Mouse (Mus musculus) ovary, postnatal 10 days (tissue): Measurements from ENCODE around the gene Ppp1r7.
"Not testable (repeated sequence)": the region's sequence is repeated elsewhere in the genome, so short reads cannot be mapped to it uniquely, and the experiment has no call there.

Source experiments
- DNase-seq: peaks from one replicate; pipeline ENCODE4 v3.0.0; 2022; ENCODE audit warnings: low spot score

Gene Ppp1r7

GRCm38 (mm10) chr1:93342648-93343503 lies at the start of gene Ppp1r7, which contains the start of gene Pask:
Ppp1r7 (plus strand) TSS chr1:93342854.
Pask (minus strand) TSS chr1:93343482.
- DNase-seq, result peak; percentile 77

- not testable (repeated sequence) for DNase-seq
Measured at GRCm38 (mm10) chr1:93294491-93294890, 48.2 kb upstream of the Ppp1r7 start.

DNA sequence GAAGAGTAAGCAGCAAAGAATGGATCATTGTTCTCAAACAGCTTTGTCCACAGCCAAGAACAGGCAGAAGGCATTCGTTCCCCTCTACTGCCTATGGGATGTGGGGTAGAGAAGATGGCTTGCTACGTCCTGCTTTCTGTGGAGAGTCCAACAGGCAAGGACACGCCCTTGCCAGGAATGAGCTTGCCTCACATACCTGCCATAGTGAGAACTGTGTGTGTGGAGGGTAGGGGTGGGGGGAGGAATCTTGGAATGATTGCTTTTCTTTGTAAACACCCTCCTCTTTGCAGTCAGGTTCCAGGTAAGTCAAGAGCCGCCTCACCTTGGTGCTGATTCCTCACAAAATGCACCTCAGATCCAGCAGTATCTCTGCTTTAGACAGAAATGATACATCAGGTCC lies 42.9 kb upstream of the Ppp1r7 start:
- no peak for DNase-seq

- DNase-seq, result no peak
Measured at GRCm38 (mm10) chr1:93300578-93300977, 42.1 kb upstream of the Ppp1r7 start.

- peak; percentile 49 for DNase-seq
Measured at GRCm38 (mm10) chr1:93305581-93306337, 36.9 kb upstream of the Ppp1r7 start, which contains the start of gene Mterf4. Mterf4 (minus strand) TSS chr1:93305915.

GRCm38 (mm10) chr1:93323973-93324372 lies 18.7 kb upstream of the Ppp1r7 start:
- no peak for DNase-seq

- DNase-seq, result no peak
Measured at GRCm38 (mm10) chr1:93326446-93326845, 16.2 kb upstream of the Ppp1r7 start.

- DNase-seq, result no peak
Measured at GRCm38 (mm10) chr1:93334621-93335020, 8.0 kb upstream of the Ppp1r7 start.

DNA sequence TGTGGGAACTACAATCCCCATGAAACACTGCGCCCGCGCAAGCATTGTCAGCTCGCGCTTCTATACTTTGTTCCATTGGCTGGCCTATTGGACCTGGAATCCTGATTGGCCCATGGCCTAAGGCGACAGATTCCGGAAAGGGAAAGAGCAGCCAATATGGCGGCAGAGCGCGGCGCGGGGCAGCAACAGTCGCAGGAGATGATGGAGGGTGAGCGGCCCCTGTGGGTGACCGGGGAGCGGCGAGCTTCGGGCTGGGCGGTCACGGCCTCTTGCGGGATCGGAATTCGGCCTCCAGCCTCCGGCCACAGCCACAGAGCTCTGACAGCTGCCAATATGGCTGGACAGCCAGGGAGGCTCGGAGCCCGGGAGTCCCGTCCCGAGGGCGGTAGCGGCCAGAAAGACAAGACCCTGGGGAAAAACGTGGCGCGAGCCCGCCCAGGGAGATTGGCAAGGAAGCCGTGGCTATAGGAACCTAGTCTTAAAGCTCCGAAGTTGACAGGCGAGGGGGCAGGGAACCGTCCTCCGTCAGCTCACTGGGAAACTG lies 922 bp downstream of the Ppp1r7 start:
- peak; percentile 79 for DNase-seq

DNA sequence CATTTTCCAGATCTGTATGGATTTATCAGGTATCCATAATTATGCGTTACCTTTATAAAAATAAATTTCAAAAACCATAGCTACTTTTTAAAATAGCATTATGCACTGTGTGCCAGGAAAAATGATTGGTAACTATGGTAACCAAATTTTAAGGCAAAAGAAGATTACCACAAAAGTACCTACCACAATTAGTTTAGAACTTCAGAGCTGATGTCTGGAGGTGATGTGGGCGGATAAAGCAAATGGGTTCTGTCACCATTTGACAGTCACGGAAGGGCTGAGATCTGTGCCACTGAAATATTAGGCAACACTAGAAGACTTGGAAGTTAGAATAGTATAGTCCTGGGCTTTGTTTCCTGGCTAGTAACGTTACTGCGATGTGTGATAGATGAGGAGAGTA lies 4.5 kb downstream of the Ppp1r7 start:
- DNase-seq, result no peak

- no peak for DNase-seq
Measured at GRCm38 (mm10) chr1:93349701-93350100, 7.0 kb downstream of the Ppp1r7 start.

- DNase-seq, result no peak
Measured at GRCm38 (mm10) chr1:93352724-93353123, 10.1 kb downstream of the Ppp1r7 start.

- no peak for DNase-seq
Measured at GRCm38 (mm10) chr1:93362661-93363060, 20.0 kb downstream of the Ppp1r7 start.

DNA sequence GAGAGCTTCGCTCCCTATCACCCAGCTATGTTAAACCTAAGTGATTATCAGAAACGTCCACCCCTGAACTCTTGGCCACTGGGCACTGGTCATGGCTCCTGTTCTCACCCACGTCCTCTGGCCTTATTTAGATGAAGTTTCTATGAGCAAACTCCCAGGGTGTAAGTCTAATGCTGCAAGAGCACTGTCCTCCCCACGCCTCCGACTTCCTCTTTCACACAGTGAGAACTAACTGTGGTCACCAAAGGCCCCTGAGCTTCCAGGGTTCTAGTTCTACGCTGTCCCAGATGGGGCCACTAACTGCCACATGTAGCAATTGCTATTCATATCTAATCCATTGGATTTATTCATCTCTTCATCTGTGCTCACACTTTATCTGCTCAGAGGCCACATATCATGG lies 23.0 kb downstream of the Ppp1r7 start:
- DNase-seq, result no peak

- no peak for DNase-seq
Measured at GRCm38 (mm10) chr1:93373665-93374064, 31.0 kb downstream of the Ppp1r7 start, which contains the start of gene Ano7. Ano7 (plus strand) TSS chr1:93373930.

GRCm38 (mm10) chr1:93377307-93377706 lies 34.7 kb downstream of the Ppp1r7 start:
- DNase-seq, result no peak

DNA sequence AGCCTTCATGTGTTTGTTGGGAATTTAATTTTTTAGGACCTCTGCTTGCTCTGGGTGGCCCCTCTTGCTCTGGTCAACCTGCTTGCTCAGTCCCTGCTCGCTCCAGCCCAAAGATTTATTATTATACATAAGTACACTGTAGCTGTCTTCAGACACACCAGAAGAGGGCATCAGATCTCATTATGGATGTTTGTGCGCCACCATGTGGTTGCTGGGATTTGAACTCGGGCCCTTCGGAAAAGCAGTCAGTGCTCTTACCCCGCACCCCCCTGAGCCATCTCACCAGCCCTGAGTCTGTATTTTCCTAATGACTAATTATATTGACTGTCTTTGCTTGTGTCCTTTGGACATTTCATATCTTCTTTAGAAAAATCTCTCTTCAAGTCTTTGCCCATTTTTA lies 36.5 kb downstream of the Ppp1r7 start:
- no peak for DNase-seq

GRCm38 (mm10) chr1:93387198-93387597 lies 44.5 kb downstream of the Ppp1r7 start:
- DNase-seq, result no peak

GRCm38 (mm10) chr1:93388906-93389305 lies 46.3 kb downstream of the Ppp1r7 start:
- no peak for DNase-seq

- no peak for DNase-seq
Measured at GRCm38 (mm10) chr1:93401191-93402052, 58.8 kb downstream of the Ppp1r7 start.

- DNase-seq, result no peak
Measured at GRCm38 (mm10) chr1:93403403-93403802, 60.7 kb downstream of the Ppp1r7 start.
